Mouse (Mus musculus) CH12.LX (cell line): ENCODE results near the gene Ankzf1. TPM values are rescaled to one million over a fixed set of nuclear protein-coding genes. Genes with fewer than 3 reads are reported as not detected.

Source experiments
- DNase-seq: peaks from one replicate; pipeline ENCODE4 v3.0.0-alpha.2; 2013; ENCODE audit errors: extremely low read depth
- H3K27ac ChIP-seq: 2 replicates; pipeline ENCODE4 v1.5.1; 2012; ENCODE audit warnings: low read depth, mild to moderate bottlenecking, control low read depth, moderate library complexity; ENCODE audit not compliant: insufficient read depth
- H3K27me3 ChIP-seq: replicated peaks from 2 replicates; pipeline ENCODE3; 2012; ENCODE audit warnings: inconsistent platforms
- H3K36me3 ChIP-seq, 2 experiments: replicated peaks in 1 of 2; 2 replicates each; pipeline versions ENCODE3 to v1.6.1; 2012; ENCODE audit warnings: inconsistent platforms in 1 of 2, low read length in 1 of 2, mild to moderate bottlenecking in 1 of 2, mixed read lengths in 1 of 2, moderate library complexity in 1 of 2; ENCODE audit not compliant: control insufficient read depth in 1 of 2, insufficient read depth in 1 of 2
- H3K4me1 ChIP-seq, 2 experiments: 2 replicates each; pipeline ENCODE4 v1.6.1; 2012; ENCODE audit warnings: inconsistent platforms in 1 of 2, moderate library complexity in 1 of 2; ENCODE audit not compliant: insufficient read depth in 2 of 2, control insufficient read depth in 1 of 2
- H3K4me2 ChIP-seq: 2 replicates; pipeline ENCODE4 v1.6.1; 2012; ENCODE audit warnings: low read depth, mild to moderate bottlenecking, control low read depth; ENCODE audit not compliant: poor library complexity, insufficient read depth, severe bottlenecking
- H3K4me3 ChIP-seq, 3 experiments: fragments of 150-350 bp in 1 of 3; sonication (generic) in 1 of 3; replicated peaks in 1 of 3; 2 replicates each; pipeline versions ENCODE3 to v1.5.1; 2011 to 2012; ENCODE audit warnings: low read depth in 2 of 3, low read length in 2 of 3, mild to moderate bottlenecking in 2 of 3, moderate library complexity in 2 of 3, control low read depth in 1 of 3, improper control_type of control experiment in 1 of 3, inconsistent platforms in 1 of 3, mixed read lengths in 1 of 3; ENCODE audit not compliant: poor library complexity in 1 of 3
- H3K79me2 ChIP-seq: replicated peaks from 2 replicates; pipeline ENCODE4 v1.6.1; 2012; ENCODE audit warnings: mild to moderate bottlenecking, moderate library complexity; ENCODE audit not compliant: control insufficient read depth, poor library complexity, insufficient read depth, severe bottlenecking; ENCODE audit errors: extremely low read depth
- H3K9ac ChIP-seq: 2 replicates; pipeline ENCODE4 v1.6.1; 2012; ENCODE audit warnings: low read depth, mild to moderate bottlenecking, control low read depth, moderate library complexity; ENCODE audit not compliant: insufficient read depth
- H3K9me3 ChIP-seq: replicated peaks from 2 replicates; pipeline ENCODE3; 2012; ENCODE audit warnings: low read length, inconsistent platforms, mixed read lengths
- BHLHE40 ChIP-seq: IDR thresholded peaks from 2 replicates; pipeline ENCODE4 v1.6.1; 2011; ENCODE audit warnings: mild to moderate bottlenecking, low read depth, low read length, improper control_type of control experiment
- CHD1 ChIP-seq: IDR thresholded peaks from 2 replicates; pipeline ENCODE4 v1.6.1; 2012; ENCODE audit warnings: low read depth, low read length, improper control_type of control experiment, inconsistent platforms
- CHD2 ChIP-seq: IDR thresholded peaks from 2 replicates; pipeline ENCODE4 v1.6.1; 2011; ENCODE audit warnings: low read length, improper control_type of control experiment
- E2F4 ChIP-seq: IDR thresholded peaks from 2 replicates; pipeline ENCODE4 v1.6.1; 2011; ENCODE audit warnings: low read depth, low read length, improper control_type of control experiment; ENCODE audit not compliant: insufficient replicate concordance
- ELF1 ChIP-seq: IDR thresholded peaks from 2 replicates; pipeline ENCODE4 v1.6.1; 2014; ENCODE audit warnings: low read depth, mild to moderate bottlenecking, inconsistent platforms, low read length, improper control_type of control experiment
- EP300 ChIP-seq: IDR thresholded peaks from 2 replicates; pipeline ENCODE4 v1.6.1; 2011; ENCODE audit warnings: low read length, improper control_type of control experiment
- ETS1 ChIP-seq: conservative IDR thresholded peaks from 2 replicates; pipeline ENCODE4 v1.6.1; 2012; ENCODE audit warnings: low read depth, mild to moderate bottlenecking, inconsistent platforms, low read length, improper control_type of control experiment, moderate library complexity
- GABPA ChIP-seq: IDR thresholded peaks from 2 replicates; pipeline ENCODE4 v1.6.1; 2012; ENCODE audit warnings: low read depth, low read length, improper control_type of control experiment, inconsistent platforms; ENCODE audit not compliant: insufficient replicate concordance
- HCFC1 ChIP-seq: IDR thresholded peaks from 2 replicates; pipeline ENCODE4 v1.6.1; 2012; ENCODE audit warnings: low read depth, mild to moderate bottlenecking, inconsistent platforms, low read length, improper control_type of control experiment
- IRF4 ChIP-seq: IDR thresholded peaks from 2 replicates; pipeline ENCODE4 v1.6.1; 2014; ENCODE audit warnings: low read depth, mild to moderate bottlenecking, inconsistent platforms, low read length, improper control_type of control experiment
- JUN ChIP-seq: IDR thresholded peaks from 2 replicates; pipeline ENCODE4 v1.6.1; 2011; ENCODE audit warnings: low read depth, mild to moderate bottlenecking, low read length, improper control_type of control experiment, moderate library complexity; ENCODE audit not compliant: insufficient read depth
- JUND ChIP-seq: conservative IDR thresholded peaks from 2 replicates; pipeline ENCODE4 v1.6.1; 2011; ENCODE audit warnings: low read depth, low read length, improper control_type of control experiment
- KAT2A ChIP-seq: IDR thresholded peaks from 2 replicates; pipeline ENCODE4 v1.6.1; 2012; ENCODE audit warnings: low read length, improper control_type of control experiment, inconsistent platforms; ENCODE audit not compliant: insufficient replicate concordance
- MAFK ChIP-seq: IDR thresholded peaks from 2 replicates; pipeline ENCODE4 v1.6.1; 2011; ENCODE audit warnings: low read length, improper control_type of control experiment; ENCODE audit not compliant: insufficient replicate concordance
- MAX ChIP-seq: IDR thresholded peaks from 2 replicates; pipeline ENCODE4 v1.6.1; 2011; ENCODE audit warnings: low read length, improper control_type of control experiment
- MAZ ChIP-seq: IDR thresholded peaks from 2 replicates; pipeline ENCODE4 v1.6.1; 2012; ENCODE audit warnings: low read depth, mild to moderate bottlenecking, inconsistent platforms, low read length, improper control_type of control experiment, moderate library complexity
- MEF2A ChIP-seq: IDR thresholded peaks from 2 replicates; pipeline ENCODE4 v1.6.1; 2014; ENCODE audit warnings: low read depth, mild to moderate bottlenecking, inconsistent platforms, low read length, improper control_type of control experiment, borderline replicate concordance
- MXI1 ChIP-seq: IDR thresholded peaks from 2 replicates; pipeline ENCODE4 v1.6.1; 2011; ENCODE audit warnings: mild to moderate bottlenecking, low read depth, low read length, improper control_type of control experiment
- MYC ChIP-seq: IDR thresholded peaks from 2 replicates; pipeline ENCODE4 v1.6.1; 2011; ENCODE audit warnings: low read depth, mild to moderate bottlenecking, improper control_type of control experiment, low read length
- NELFE ChIP-seq: IDR thresholded peaks from 2 replicates; pipeline ENCODE4 v1.6.1; 2011; ENCODE audit warnings: low read depth, low read length, improper control_type of control experiment
- NRF1 ChIP-seq: IDR thresholded peaks from 2 replicates; pipeline ENCODE4 v1.6.1; 2014; ENCODE audit warnings: low read depth, mild to moderate bottlenecking, inconsistent platforms, low read length, improper control_type of control experiment, moderate library complexity
- PAX5 ChIP-seq: IDR thresholded peaks from 2 replicates; pipeline ENCODE4 v1.6.1; 2012; ENCODE audit warnings: low read length, inconsistent platforms, mixed read lengths
- POLR2A ChIP-seq: IDR thresholded peaks from 2 replicates; pipeline ENCODE4 v1.6.1; 2011; ENCODE audit warnings: low read depth, mild to moderate bottlenecking, improper control_type of control experiment, low read length
- POLR2AphosphoS2 ChIP-seq: IDR thresholded peaks from 2 replicates; pipeline ENCODE4 v1.6.1; 2011; ENCODE audit warnings: low read depth, low read length, improper control_type of control experiment
- RAD21 ChIP-seq: IDR thresholded peaks from 2 replicates; pipeline ENCODE4 v1.6.1; 2011; ENCODE audit warnings: low read depth, mild to moderate bottlenecking, low read length, improper control_type of control experiment, moderate library complexity
- RCOR1 ChIP-seq: conservative IDR thresholded peaks from 2 replicates; pipeline ENCODE4 v1.6.1; 2012; ENCODE audit warnings: low read depth, mild to moderate bottlenecking, inconsistent platforms, low read length, improper control_type of control experiment
- SIN3A ChIP-seq: IDR thresholded peaks from 2 replicates; pipeline ENCODE4 v1.6.1; 2012; ENCODE audit warnings: low read length, improper control_type of control experiment, inconsistent platforms
- SMC3 ChIP-seq: IDR thresholded peaks from 2 replicates; pipeline ENCODE4 v1.6.1; 2011; ENCODE audit warnings: low read depth, low read length, improper control_type of control experiment
- TBP ChIP-seq: conservative IDR thresholded peaks from 2 replicates; pipeline ENCODE4 v1.6.1; 2011; ENCODE audit warnings: low read depth, low read length, improper control_type of control experiment
- TCF12 ChIP-seq: IDR thresholded peaks from 2 replicates; pipeline ENCODE4 v1.6.1; 2014; ENCODE audit warnings: low read depth, mild to moderate bottlenecking, inconsistent platforms, low read length, improper control_type of control experiment
- UBTF ChIP-seq: IDR thresholded peaks from 2 replicates; pipeline ENCODE4 v1.6.1; 2012; ENCODE audit warnings: low read depth, mild to moderate bottlenecking, inconsistent platforms, low read length, improper control_type of control experiment, moderate library complexity
- USF1 ChIP-seq: IDR thresholded peaks from 2 replicates; pipeline ENCODE4 v1.6.1; 2014; ENCODE audit warnings: low read depth, mild to moderate bottlenecking, inconsistent platforms, low read length, improper control_type of control experiment
- USF2 ChIP-seq: conservative IDR thresholded peaks from 2 replicates; pipeline ENCODE4 v1.6.1; 2011; ENCODE audit warnings: low read depth, low read length, improper control_type of control experiment
- ZC3H11A ChIP-seq: IDR thresholded peaks from 2 replicates; pipeline ENCODE4 v1.6.1; 2012; ENCODE audit warnings: low read depth, mild to moderate bottlenecking, inconsistent platforms, low read length, improper control_type of control experiment
- ZKSCAN1 ChIP-seq: IDR thresholded peaks from 2 replicates; pipeline ENCODE4 v1.6.1; 2012; ENCODE audit warnings: low read depth, inconsistent platforms, low read length, improper control_type of control experiment, borderline replicate concordance
- ZMIZ1 ChIP-seq: IDR thresholded peaks from 2 replicates; pipeline ENCODE4 v1.6.1; 2012; ENCODE audit warnings: low read depth, mild to moderate bottlenecking, inconsistent platforms, low read length, improper control_type of control experiment
- ZNF384 ChIP-seq: IDR thresholded peaks from 2 replicates; pipeline ENCODE4 v1.6.1; 2012; ENCODE audit warnings: low read depth, low read length, improper control_type of control experiment, inconsistent platforms
- dilution Hi-C: fragments of 300-500 bp; cut with MboI; formaldehyde crosslinking; loops from 2 replicates; pipeline ENCODE4 v1.14.3; 2020; ENCODE audit warnings: low sequenced_read_pairs; ENCODE audit not compliant: extremely low pct_unique_long_range_greater_than_20kb, extremely low pct_ligation_motif_present
- in situ Hi-C: fragments of 300-500 bp; cut with MboI; formaldehyde crosslinking; loops from 3 replicates; pipeline ENCODE4 v1.14.3; 2019; ENCODE audit warnings: low sequenced_read_pairs, low pct_ligation_motif_present, low pct_unique_long_range_greater_than_20kb, mixed read lengths
- polyA plus RNA-seq: library from polyadenylated mRNA; unstranded; fragments of >175 nt; gene quantifications from 2 replicates; pipeline ENCODE4 v1.2.1, GENCODE M21; 2012; ENCODE audit warnings: low read depth; ENCODE audit not compliant: insufficient read length
- total RNA-seq, 2 experiments: library from RNA; depleted of rRNA; stranded (reverse); fragments of 300-350 nt in 1 of 2; fragments of >200 nt in 1 of 2; gene quantifications; 2 replicates each; pipeline ENCODE4 v1.2.3; 2012 to 2014

Gene Ankzf1
- total and polyA plus RNA-seq, 3 experiments: 13.3 to 20.4 (median 19.6) TPM

DNA sequence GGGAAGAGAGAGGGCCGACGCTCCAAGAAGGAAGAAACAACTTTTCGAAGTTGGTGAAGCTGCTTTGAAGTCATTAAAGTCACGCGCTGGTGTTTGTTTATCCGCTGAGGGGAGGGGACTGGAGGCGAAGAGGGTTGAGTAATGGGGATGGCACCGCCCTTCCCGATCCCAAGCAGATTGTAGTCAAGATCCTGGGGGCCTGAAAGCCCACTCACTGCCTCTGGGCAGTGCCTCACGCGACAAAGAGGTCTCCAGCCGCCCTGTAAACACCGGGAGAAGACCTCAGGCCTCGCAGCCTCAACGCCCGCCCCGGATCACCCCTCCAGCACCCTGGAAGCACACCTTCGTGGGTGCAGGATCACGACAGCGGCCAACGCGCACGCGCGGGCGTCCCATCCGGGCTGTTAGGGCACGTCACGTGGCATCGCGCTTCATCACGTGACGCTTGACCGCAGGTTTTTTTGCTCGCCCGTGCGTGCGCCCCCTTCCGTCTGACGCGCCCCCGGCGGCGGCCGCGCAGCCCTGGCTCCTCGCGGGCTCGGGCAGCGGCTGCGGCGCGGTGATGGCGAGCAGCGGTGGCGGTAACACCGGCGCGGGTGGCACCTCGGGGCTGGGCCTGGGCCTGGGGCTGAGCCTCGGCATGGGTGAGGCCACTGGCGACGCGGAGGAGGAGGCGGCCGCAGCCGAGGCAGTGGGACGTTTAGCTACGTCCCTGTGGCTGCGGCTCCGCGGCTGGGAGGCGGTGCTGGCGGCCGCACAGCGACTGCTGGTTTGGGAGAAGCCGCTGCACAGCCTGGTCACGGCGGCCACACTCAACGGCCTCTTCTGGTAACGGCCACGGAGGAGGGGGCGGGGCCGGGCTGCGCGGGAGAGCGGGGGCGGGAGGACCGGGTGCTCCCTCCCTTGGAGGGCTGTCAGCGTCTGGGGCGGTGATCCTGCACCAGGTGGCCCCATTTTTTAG lies 49.4 kb upstream of the Ankzf1 start, which contains the start of the genes Cnppd1 and Retreg2:
TSS of gene Cnppd1 (minus strand) at position 411 of the 961 bp plus-strand sequence.
TSS of gene Retreg2 (plus strand) at position 478 of the 961 bp plus-strand sequence.
- peak within 1 kb of the TSS; percentile 82 to 93 (median 85) for H3K4me3 ChIP-seq
- H3K4me2 ChIP-seq: peak within 1 kb of the TSS; percentile 68
- peaks cover 2 to 30% of the 10 kb centered on the region in 2 experiments; a peak in 2 of 4 replicates for H3K4me1 ChIP-seq
- peak within 1 kb of the TSS; percentile 85 for H3K27ac ChIP-seq
- in situ Hi-C loops: no loop called here
- dilution Hi-C loops: no loop called here
- no peaks in the 10 kb centered on the region for H3K79me2 ChIP-seq
- H3K9me3 ChIP-seq: no peaks in the 10 kb centered on the region
- H3K36me3 ChIP-seq: peaks cover 47 to 64% of the 10 kb centered on the region in 2 experiments
- DNase-seq: peak; percentile 91
- peak within 1 kb of the TSS; percentile 74 for H3K9ac ChIP-seq
- no peaks in the 10 kb centered on the region for H3K27me3 ChIP-seq
- TF ChIP-seq JUN: no peak
- TF ChIP-seq CHD2: no peak
- no peak; the same call in 1 of the 2 replicates for TF ChIP-seq POLR2AphosphoS2
- peak; percentile 71; the same call in 1 of the 2 replicates for TF ChIP-seq MAZ
- TF ChIP-seq USF2: peak; percentile 99
- TF ChIP-seq ZC3H11A: no peak
- TF ChIP-seq CHD1: no peak
- TF ChIP-seq ZNF384: peak; percentile 89
- peak; percentile 98 for TF ChIP-seq NRF1
- TF ChIP-seq MXI1: 0 out of 2 replicates have a peak, but pooled peaks have one; percentile 60
- TF ChIP-seq MAX: peak; percentile 99
- TF ChIP-seq HCFC1: peak; percentile 77
- TF ChIP-seq ELF1: peak; percentile 77
- TF ChIP-seq POLR2A: peak; percentile 84
- TF ChIP-seq JUND: no peak
- TF ChIP-seq ETS1: peak; percentile 22
- TF ChIP-seq PAX5: no peak
- peak; percentile 99 for TF ChIP-seq BHLHE40
- peak; percentile 45; the same call in 1 of the 2 replicates for TF ChIP-seq MEF2A
- TF ChIP-seq ZKSCAN1: no peak
- peak; percentile 81 for TF ChIP-seq TCF12
- TF ChIP-seq MAFK: no peak
- TF ChIP-seq UBTF: peak; percentile 88; the same call in 1 of the 2 replicates
- TF ChIP-seq MYC: no peak; the same call in 1 of the 2 replicates
- peak; percentile 75 for TF ChIP-seq SIN3A
- TF ChIP-seq EP300: no peak
- peak; percentile 88 for TF ChIP-seq ZMIZ1
- no peak for TF ChIP-seq RAD21
- TF ChIP-seq E2F4: no peak
- peak; percentile 19; the same call in 1 of the 2 replicates for TF ChIP-seq SMC3
- peak; percentile 99 for TF ChIP-seq USF1
- TF ChIP-seq GABPA: no peak
- peak; percentile 63 for TF ChIP-seq IRF4
- peak; percentile 85; the same call in 1 of the 2 replicates for TF ChIP-seq RCOR1
- peak; percentile 88 for TF ChIP-seq NELFE
- 0 out of 2 replicates have a peak, but pooled peaks have one; percentile 47 for TF ChIP-seq KAT2A
- peak; percentile 71; the same call in 1 of the 2 replicates for TF ChIP-seq TBP
